Mouse (Mus musculus) MEL (cell line): ENCODE measurements at regions not wholly inside any gene's neighbourhood (a gene's known extent, or its start where the extent isn't known, plus 50 kb on each side); places are given as distances from the start of the nearest gene placed in this dataset.

Source experiments
- DNase-seq: peaks from one replicate; pipeline ENCODE4 v3.0.0; 2011; ENCODE audit warnings: low read depth, low spot score
- H3K27ac ChIP-seq: 2 replicates; pipeline ENCODE4 v1.5.1; 2012; ENCODE audit warnings: low read depth, mild to moderate bottlenecking, control low read depth, low read length, moderate library complexity; ENCODE audit not compliant: control insufficient read depth
- H3K27me3 ChIP-seq, 2 experiments: fragments of 150-350 bp in 1 of 2; sonication (generic) in 1 of 2; 2 replicates each; pipeline ENCODE4 v1.6.1; 2012; ENCODE audit warnings: low read length in 2 of 2, mild to moderate bottlenecking in 2 of 2, improper control_type of control experiment in 1 of 2, moderate library complexity in 1 of 2; ENCODE audit not compliant: insufficient read depth in 2 of 2, control insufficient read depth in 1 of 2
- H3K36me3 ChIP-seq, 2 experiments: 2 replicates each; pipeline ENCODE4 v1.6.1; 2012 to 2014; ENCODE audit warnings: low read length in 2 of 2, improper control_type of control experiment in 1 of 2, inconsistent platforms in 1 of 2, mild to moderate bottlenecking in 1 of 2; ENCODE audit not compliant: insufficient read depth in 2 of 2, control insufficient read depth in 1 of 2
- H3K4me1 ChIP-seq, 2 experiments: fragments of 150-350 bp in 1 of 2; sonication (generic) in 1 of 2; 2 replicates each; pipeline ENCODE4 v1.6.1; 2012; ENCODE audit warnings: low read length in 2 of 2, improper control_type of control experiment in 1 of 2, mild to moderate bottlenecking in 1 of 2; ENCODE audit not compliant: insufficient read depth in 2 of 2, control insufficient read depth in 1 of 2
- H3K4me3 ChIP-seq, 2 experiments: fragments of 150-350 bp in 1 of 2; sonication (generic) in 1 of 2; 2 replicates each; pipeline ENCODE4 v1.5.1; 2012; ENCODE audit warnings: low read depth in 2 of 2, low read length in 2 of 2, mild to moderate bottlenecking in 2 of 2, moderate library complexity in 2 of 2, control low read depth in 1 of 2, improper control_type of control experiment in 1 of 2; ENCODE audit not compliant: control insufficient read depth in 1 of 2, insufficient read depth in 1 of 2
- H3K79me2 ChIP-seq: 2 replicates; pipeline ENCODE4 v1.6.1; 2012; ENCODE audit warnings: mild to moderate bottlenecking, low read length, moderate library complexity; ENCODE audit not compliant: control insufficient read depth, poor library complexity, insufficient read depth
- H3K9ac ChIP-seq: 2 replicates; pipeline ENCODE4 v1.6.1; 2012; ENCODE audit warnings: low read depth, mild to moderate bottlenecking, control low read depth, low read length, moderate library complexity; ENCODE audit not compliant: control insufficient read depth, poor library complexity, severe bottlenecking
- H3K9me3 ChIP-seq: fragments of 150-350 bp; sonication (generic); replicated peaks from 2 replicates; pipeline ENCODE4 v1.6.1; 2012; ENCODE audit warnings: mild to moderate bottlenecking, low read length, improper control_type of control experiment, moderate library complexity; ENCODE audit not compliant: insufficient read depth
- POLR2A ChIP-seq, 2 experiments: IDR thresholded peaks; 2 replicates each; pipeline ENCODE4 v1.6.1; 2011 to 2012; ENCODE audit warnings: low read length in 2 of 2, mild to moderate bottlenecking in 2 of 2, control low read depth in 1 of 2, improper control_type of control experiment in 1 of 2, low read depth in 1 of 2, moderate library complexity in 1 of 2; ENCODE audit not compliant: control insufficient read depth in 1 of 2, insufficient read depth in 1 of 2, poor library complexity in 1 of 2
- SIN3A ChIP-seq: IDR thresholded peaks from 2 replicates; pipeline ENCODE4 v1.6.1; 2012; ENCODE audit warnings: low read length, improper control_type of control experiment, inconsistent platforms
- SMC3 ChIP-seq: IDR thresholded peaks from 2 replicates; pipeline ENCODE4 v1.6.1; 2011; ENCODE audit warnings: low read depth, low read length, improper control_type of control experiment
- ZC3H11A ChIP-seq: IDR thresholded peaks from 2 replicates; pipeline ENCODE4 v1.6.1; 2012; ENCODE audit warnings: low read depth, mild to moderate bottlenecking, inconsistent platforms, low read length, improper control_type of control experiment

GRCm38 (mm10) chr9:61468897-61469509, 96.8 kb downstream of the Tle3 start (continued):
- TF ChIP-seq SMC3, result no peak
- no peak for TF ChIP-seq ZC3H11A
- TF ChIP-seq POLR2A (IDR thresholded peaks at IDR 0.05; ENCODE audit: control insufficient read depth in 1 of 2, insufficient read depth in 1 of 2, low read depth in 1 of 2, low read length in 2 of 2, poor library complexity in 1 of 2), result no peak

GRCm38 (mm10) chr9:61468368-61468848, 96.2 kb downstream of the Tle3 start:
- Histone ChIP-seq H3K27ac (no peak overlapping the region), H3K79me2 (no peaks in the 10 kb centered on the region)
- TF ChIP-seq SIN3A, result no peak
- TF ChIP-seq, all 39 proteins: peak for 0
- no peak for DNase-seq
- peaks cover 0 to 3% of the 10 kb centered on the region in 2 experiments; a peak in 2 of 4 replicates for H3K27me3 ChIP-seq
- H3K9ac ChIP-seq, result no peak overlapping the region
- no peaks in the 10 kb centered on the region for H3K4me1 ChIP-seq
- H3K9me3 ChIP-seq, result no peaks in the 10 kb centered on the region
- H3K36me3 ChIP-seq, result no peaks in the 10 kb centered on the region
- no peak overlapping the region for H3K4me3 ChIP-seq
